Mouse (Mus musculus): ENCODE measurements around the gene Bik.

- TF ChIP-seq EP300 (IDR thresholded peaks at IDR 0.05; ENCODE audit: low read depth): no peak
- no peak for TF ChIP-seq CTCF (IDR thresholded peaks at IDR 0.05; ENCODE audit: low read depth)
These were observed 13.2 kb downstream of the Bik start for GRCm38 (mm10) chr15:83539905-83540304.
